Mouse (Mus musculus) forebrain, postnatal 0 days (tissue): ENCODE data around the gene Elmod3. TPM values are rescaled to one million over a fixed set of nuclear protein-coding genes. Genes with fewer than 3 reads are reported as not detected.

Source experiments
- ATAC-seq: fragments of 200-750 bp; cut with Nextera tagmentation; 2 replicates; pipeline ENCODE4 v1.8.0; 2017; ENCODE audit warnings: mild to moderate bottlenecking, moderate library complexity
- DNase-seq: peaks from one replicate; pipeline ENCODE4 v3.0.0-alpha.2; 2015
- H3K27ac ChIP-seq: fragments of 300-500 bp; sonication (generic); 2 replicates; pipeline ENCODE4 v1.5.1; 2014; ENCODE audit warnings: low read depth, mild to moderate bottlenecking, antibody characterized with exemption, low read length, moderate library complexity, mixed read lengths
- H3K27me3 ChIP-seq: fragments of 300-500 bp; sonication (generic); 2 replicates; pipeline ENCODE4 v1.6.1; 2014; ENCODE audit warnings: mild to moderate bottlenecking, low read length, mixed read lengths; ENCODE audit not compliant: insufficient read depth
- H3K36me3 ChIP-seq: fragments of 300-500 bp; sonication (generic); 2 replicates; pipeline ENCODE4 v1.6.1; 2014; ENCODE audit warnings: mild to moderate bottlenecking, moderate library complexity; ENCODE audit not compliant: insufficient read depth
- H3K4me1 ChIP-seq: fragments of 300-500 bp; sonication (generic); 2 replicates; pipeline ENCODE4 v1.6.1; 2014; ENCODE audit warnings: antibody characterized with exemption; ENCODE audit not compliant: insufficient read depth
- H3K4me2 ChIP-seq: fragments of 300-500 bp; sonication (generic); 2 replicates; pipeline ENCODE4 v1.6.1; 2014; ENCODE audit warnings: low read depth, mild to moderate bottlenecking, moderate library complexity
- H3K4me3 ChIP-seq: fragments of 300-500 bp; sonication (generic); 2 replicates; pipeline ENCODE4 v1.5.1; 2014; ENCODE audit warnings: low read depth, low read length, mixed read lengths
- H3K9ac ChIP-seq: fragments of 300-500 bp; sonication (generic); 2 replicates; pipeline ENCODE4 v1.6.1; 2014; ENCODE audit warnings: mild to moderate bottlenecking
- H3K9me3 ChIP-seq: fragments of 300-500 bp; sonication (generic); 2 replicates; pipeline ENCODE4 v1.6.1; 2016; ENCODE audit warnings: low read length
- CTCF ChIP-seq: sonication (generic); IDR thresholded peaks from 2 replicates; pipeline ENCODE4 v1.5.1; 2016; ENCODE audit warnings: antibody characterized with exemption, control low read depth, low read depth
- WGBS: fragments of 180-500 bp; shearing (Covaris S2); extraction: QIAGEN DNeasy Blood & Tissue Kit; methylation state at CpG from one replicate; pipeline ENCODE4 v1.1.7; 2014; 5-methylcytosine and 5-hydroxymethylcytosine counted together
- polyA plus RNA-seq: library from polyadenylated mRNA; unstranded; fragments of >200 nt; fragmentation: Nextera tagmentation; extraction: Ambion mirVana; gene quantifications from 2 replicates; pipeline ENCODE4 v1.2.1, GENCODE M21; 2015
- total RNA-seq: library from RNA; depleted of rRNA; stranded (reverse); fragments of >200 nt; gene quantifications from 2 replicates; pipeline ENCODE4 v1.2.3, GENCODE M21; 2014; rRNA removed

The Elmod3 gene
- total RNA-seq (12.8 and 13.1 TPM in 2 replicates), polyA plus RNA-seq (16.5 and 18.3 TPM in 2 replicates)

GRCm38 (mm10) chr6:72597956-72598753 is at the start of gene Elmod3, which contains the start of gene Retsat:
TSS of gene Elmod3 (minus strand) at chr6:72598413.
TSS of gene Retsat (plus strand) at chr6:72598475.
- Histone ChIP-seq H3K27ac (peak within 1 kb of the TSS; percentile 54), H3K9ac (peak within 1 kb of the TSS; percentile 56), H3K4me3 (peak within 1 kb of the TSS; percentile 55), H3K9me3 (no peaks in the 10 kb centered on the region), H3K27me3 (no peaks in the 10 kb centered on the region), H3K36me3 (no peaks in the 10 kb centered on the region), H3K4me2 (peak within 1 kb of the TSS; percentile 61), H3K4me1 (peaks cover 6% of the 10 kb centered on the region)
- DNase-seq = peak; percentile 93
- peak; percentile 95 for ATAC-seq
- under 1% methylated on average over 38 of the region's 38 CpGs for WGBS
- TF ChIP-seq CTCF = no peak

GRCm38 (mm10) chr6:72647383-72647820 is 49.2 kb upstream of the Elmod3 start:
- peak; percentile 88 for DNase-seq
- 44% methylated on average over 10 of the region's 10 CpGs for WGBS
- peak; percentile 95 for TF ChIP-seq CTCF

GRCm38 (mm10) chr6:72645364-72645763 is 47.2 kb upstream of the Elmod3 start:
- ATAC-seq (no peak), DNase-seq (no peak)
- Histone ChIP-seq H3K9me3 (no peaks in the 10 kb centered on the region), H3K9ac (no peak overlapping the region), H3K36me3 (no peaks in the 10 kb centered on the region), H3K4me2 (no peak overlapping the region), H3K27me3 (no peaks in the 10 kb centered on the region), H3K4me1 (no peaks in the 10 kb centered on the region), H3K27ac (no peak overlapping the region), H3K4me3 (no peak overlapping the region)
- no peak for TF ChIP-seq CTCF
- 19% methylated on average over 7 of the region's 7 CpGs for WGBS

More at GRCm38 (mm10) chr6:72647383-72647820, 49.2 kb upstream of the Elmod3 start:
- H3K4me3 ChIP-seq = no peak overlapping the region
- H3K27ac ChIP-seq = no peak overlapping the region
- ATAC-seq = peak; percentile 82
- H3K4me1 ChIP-seq = no peaks in the 10 kb centered on the region
- H3K27me3 ChIP-seq = no peaks in the 10 kb centered on the region
- no peaks in the 10 kb centered on the region for H3K36me3 ChIP-seq
- H3K4me2 ChIP-seq = no peak overlapping the region
- H3K9ac ChIP-seq = no peak overlapping the region
- no peaks in the 10 kb centered on the region for H3K9me3 ChIP-seq

GRCm38 (mm10) chr6:72644576-72644975 is 46.4 kb upstream of the Elmod3 start:
- H3K27ac ChIP-seq = no peak overlapping the region
- no peak overlapping the region for H3K9ac ChIP-seq
- no peaks in the 10 kb centered on the region for H3K4me1 ChIP-seq
- no peaks in the 10 kb centered on the region for H3K27me3 ChIP-seq
- no peak for DNase-seq
- no peaks in the 10 kb centered on the region for H3K36me3 ChIP-seq
- no peak overlapping the region for H3K4me3 ChIP-seq
- H3K9me3 ChIP-seq = no peaks in the 10 kb centered on the region
- WGBS = 59% methylated on average over 4 of the region's 4 CpGs
- no peak for ATAC-seq
- H3K4me2 ChIP-seq = no peak overlapping the region
- no peak for TF ChIP-seq CTCF

- 88% methylated on average over 18 of the region's 18 CpGs for WGBS
- ATAC-seq = no peak
- no peak for TF ChIP-seq CTCF
These were observed 43.2 kb upstream of the Elmod3 start for GRCm38 (mm10) chr6:72641218-72641954.

GRCm38 (mm10) chr6:72636940-72637339 is 38.7 kb upstream of the Elmod3 start:
- 88% methylated on average over 3 of the region's 3 CpGs for WGBS
- H3K9me3 ChIP-seq = no peaks in the 10 kb centered on the region
- H3K4me2 ChIP-seq = no peak overlapping the region
- no peak overlapping the region for H3K4me3 ChIP-seq
- ATAC-seq = no peak
- no peaks in the 10 kb centered on the region for H3K4me1 ChIP-seq
- H3K36me3 ChIP-seq = no peaks in the 10 kb centered on the region
- TF ChIP-seq CTCF = peak; percentile 48
- DNase-seq = no peak
- H3K27me3 ChIP-seq = no peaks in the 10 kb centered on the region
- no peak overlapping the region for H3K9ac ChIP-seq
- H3K27ac ChIP-seq = no peak overlapping the region

More at GRCm38 (mm10) chr6:72641218-72641954, 43.2 kb upstream of the Elmod3 start:
- Histone ChIP-seq H3K36me3 (no peaks in the 10 kb centered on the region), H3K4me3 (no peak overlapping the region), H3K4me1 (no peaks in the 10 kb centered on the region), H3K9me3 (no peaks in the 10 kb centered on the region), H3K4me2 (no peak overlapping the region), H3K27ac (no peak overlapping the region), H3K9ac (no peak overlapping the region), H3K27me3 (no peaks in the 10 kb centered on the region)
- no peak for DNase-seq
